Mouse (Mus musculus) bone marrow, adult 2 months (tissue): ENCODE data around the gene Adam22. TPM values are rescaled to one million over a fixed set of nuclear protein-coding genes. Genes with fewer than 3 reads are reported as not detected.
A peak's percentile ranks its signal among the peaks of the same experiment; 100 is the strongest.

Source experiments
- H3K27ac ChIP-seq: fragments of 200-500 bp; 2 replicates; pipeline ENCODE4 v1.5.1; 2012; ENCODE audit warnings: low read depth, mild to moderate bottlenecking, control low read depth, inconsistent platforms, low read length; ENCODE audit not compliant: control insufficient read depth, poor library complexity, insufficient read depth
- H3K4me1 ChIP-seq: fragments of 200-500 bp; 2 replicates; pipeline ENCODE4 v1.6.1; 2011; ENCODE audit warnings: low read length; ENCODE audit not compliant: control insufficient read depth, insufficient read depth
- H3K4me3 ChIP-seq: fragments of 200-500 bp; replicated peaks from 2 replicates; pipeline ENCODE3; 2011; ENCODE audit warnings: mild to moderate bottlenecking, low read depth, low read length, control low read depth; ENCODE audit not compliant: control insufficient read depth
- CTCF ChIP-seq: fragments of 200-500 bp; IDR thresholded peaks from 2 replicates; pipeline ENCODE4 v1.5.1; 2011; ENCODE audit warnings: low read length, control low read depth; ENCODE audit not compliant: control insufficient read depth, insufficient read depth
- POLR2A ChIP-seq: fragments of 200-500 bp; IDR thresholded peaks from 2 replicates; pipeline ENCODE4 v1.6.1; 2011; ENCODE audit warnings: low read depth, mild to moderate bottlenecking, control low read depth, low read length, borderline replicate concordance; ENCODE audit not compliant: control insufficient read depth
- WGBS: fragments of 180-500 bp; shearing (Covaris S2); methylation state at CpG from one replicate; pipeline ENCODE4 v1.1.7; 2018; 5-methylcytosine and 5-hydroxymethylcytosine counted together
- polyA plus RNA-seq: library from polyadenylated mRNA; stranded (reverse); fragments of >200 nt; gene quantifications from 2 replicates; pipeline ENCODE4 v1.2.4, GENCODE M21; 2011; ENCODE audit warnings: low replicate concordance; ENCODE audit not compliant: missing spikeins, insufficient read depth, insufficient read length

The Adam22 gene
- polyA plus RNA-seq, 1 experiment = 0.97 TPM

GRCm38 (mm10) chr5:8073901-8074561, 293.9 kb downstream of the Adam22 start:
- Histone ChIP-seq H3K4me1 (no peaks in the 10 kb centered on the region), H3K27ac (no peak overlapping the region), H3K4me3 (no peak overlapping the region)
- 92% methylated on average over 9 of the region's 9 CpGs for WGBS
- no peak for TF ChIP-seq POLR2A
- no peak for TF ChIP-seq CTCF

DNA sequence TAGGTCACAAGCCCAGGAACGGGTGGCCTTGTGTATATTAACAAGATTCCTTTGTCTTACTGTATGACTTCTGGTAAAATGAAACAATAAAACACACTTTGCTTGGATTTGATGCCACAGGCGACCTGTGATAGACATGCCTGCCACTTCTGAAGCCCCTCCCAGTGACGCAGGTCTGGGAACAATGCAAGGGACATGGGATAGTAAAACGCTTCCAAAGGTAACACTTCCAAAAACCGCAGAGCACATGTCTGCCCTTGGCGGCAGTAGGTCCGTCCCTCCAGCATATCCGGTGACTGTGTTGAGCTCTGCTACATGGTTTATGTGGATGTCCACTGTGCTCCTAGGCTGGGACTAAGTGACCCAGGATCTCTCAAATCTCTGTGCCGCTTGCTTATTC, 294.6 kb downstream of the Adam22 start:
- no peak for TF ChIP-seq POLR2A
- no peak for TF ChIP-seq CTCF
- no peak overlapping the region for H3K27ac ChIP-seq
- no peaks in the 10 kb centered on the region for H3K4me1 ChIP-seq
- WGBS = 93% methylated on average over 9 of the region's 9 CpGs
- H3K4me3 ChIP-seq = no peak overlapping the region

- H3K4me1 ChIP-seq = peaks cover 3% of the 10 kb centered on the region; the same call in 1 of the 2 replicates
- no peak overlapping the region for H3K27ac ChIP-seq
- 62% methylated on average over 6 of the region's 6 CpGs for WGBS
- no peak for TF ChIP-seq POLR2A
- TF ChIP-seq CTCF = no peak
- no peak overlapping the region for H3K4me3 ChIP-seq
Observed at GRCm38 (mm10) chr5:8063207-8063606, 304.8 kb downstream of the Adam22 start.

DNA sequence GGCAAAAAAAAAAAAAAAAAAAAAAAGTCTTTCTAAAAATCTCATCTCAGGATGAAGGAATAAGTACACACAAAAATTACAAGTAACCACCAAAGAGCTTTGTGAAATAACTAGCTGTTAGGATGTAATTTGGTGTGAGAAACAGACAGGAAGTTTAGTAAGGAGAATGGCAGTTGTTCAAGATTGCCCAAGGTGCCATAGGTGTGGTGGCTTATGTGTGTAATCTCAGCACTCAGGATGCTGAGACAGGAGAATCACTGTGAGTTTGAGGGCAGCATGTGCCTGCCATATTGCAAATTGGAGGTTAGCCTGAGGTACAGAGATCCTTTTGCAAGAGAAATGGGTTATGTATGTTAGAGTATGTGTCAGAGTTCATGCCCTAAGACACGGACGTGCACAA, 305.5 kb downstream of the Adam22 start:
- TF ChIP-seq CTCF = no peak
- TF ChIP-seq POLR2A = no peak
- H3K27ac ChIP-seq = no peak overlapping the region
- no peak overlapping the region for H3K4me3 ChIP-seq
- H3K4me1 ChIP-seq = peaks cover 3% of the 10 kb centered on the region
- 87% methylated on average over 2 of the region's 2 CpGs for WGBS

DNA sequence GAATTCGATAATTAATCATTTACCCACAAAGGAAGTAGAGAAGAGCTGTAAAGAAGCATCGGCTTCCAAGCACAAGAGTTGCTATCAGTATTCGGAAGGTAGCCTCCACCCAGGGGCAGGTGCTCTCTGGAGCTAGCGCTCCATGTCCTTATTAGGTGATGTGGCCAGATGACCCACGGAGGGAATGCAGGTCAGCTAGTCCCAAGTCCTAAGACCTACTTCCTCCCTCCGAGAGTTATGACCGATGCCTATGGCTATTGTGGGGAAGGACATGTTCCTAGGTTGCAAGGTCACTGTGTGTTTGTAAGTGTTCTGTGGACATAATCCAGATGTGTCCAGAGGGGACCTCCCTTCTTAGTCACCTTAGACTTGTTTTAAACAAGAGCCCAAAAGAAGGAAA, 309.9 kb downstream of the Adam22 start:
- TF ChIP-seq CTCF = no peak
- no peak for TF ChIP-seq POLR2A
- no peak overlapping the region for H3K27ac ChIP-seq
- H3K4me1 ChIP-seq = peaks cover 3% of the 10 kb centered on the region
- WGBS = 74% methylated on average over 7 of the region's 7 CpGs
- H3K4me3 ChIP-seq = peak overlapping the region; percentile 7

- 11% methylated on average over 5 of the region's 5 CpGs for WGBS
- TF ChIP-seq POLR2A (no peak), CTCF (no peak)
- H3K4me3 ChIP-seq = peak overlapping the region; percentile 93
- peak overlapping the region; percentile 99 for H3K27ac ChIP-seq
- no peaks in the 10 kb centered on the region; the same call in none of the 2 replicates for H3K4me1 ChIP-seq
Observed at GRCm38 (mm10) chr5:8057018-8057323, 311.0 kb downstream of the Adam22 start.

DNA sequence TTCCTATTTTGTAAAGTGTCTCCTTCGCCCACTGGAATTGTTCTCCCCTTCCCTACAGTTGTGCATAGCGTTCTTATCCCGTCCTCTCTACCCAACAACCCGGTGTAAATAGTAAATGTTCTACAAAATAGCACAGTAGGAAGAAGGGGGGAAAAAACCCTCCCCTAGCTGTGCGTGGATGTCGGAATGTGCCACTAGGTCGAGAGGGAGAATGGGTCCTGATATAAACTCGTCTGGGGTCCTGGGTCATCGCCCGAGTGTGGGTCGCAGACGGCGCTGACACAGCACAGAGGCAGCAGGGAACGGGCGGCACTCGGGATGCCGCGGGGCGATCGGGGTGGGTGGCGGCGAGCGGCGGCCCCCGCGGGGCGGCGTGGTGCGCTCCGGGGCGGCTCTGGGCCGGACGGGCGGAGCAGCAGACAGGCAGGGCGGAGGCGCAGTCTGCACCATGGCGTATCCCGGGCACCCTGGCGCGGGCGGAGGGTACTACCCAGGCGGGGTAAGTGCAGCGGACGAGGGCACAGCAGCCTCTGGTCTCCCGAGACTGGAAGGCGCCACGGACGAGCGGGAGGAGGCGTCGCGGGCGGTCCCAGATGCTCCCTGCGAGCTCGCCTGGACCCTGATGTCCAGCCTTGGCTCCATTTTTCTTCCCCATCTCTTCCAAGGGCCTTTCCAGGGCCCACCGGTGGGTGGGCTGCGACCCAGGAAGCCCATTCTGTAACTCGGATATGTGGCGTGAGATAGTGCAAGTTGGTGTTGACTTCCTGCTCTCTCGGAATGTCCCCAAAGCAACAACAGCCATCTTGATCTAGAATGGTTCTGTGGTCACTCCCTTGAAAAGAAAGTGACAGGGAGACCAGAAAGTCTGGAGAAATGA, 311.6 kb downstream of the Adam22 start:
- Histone ChIP-seq H3K4me3 (peak overlapping the region; percentile 93), H3K4me1 (no peaks in the 10 kb centered on the region; the same call in none of the 2 replicates), H3K27ac (peak overlapping the region; percentile 99)
- under 1% methylated on average over 60 of the region's 60 CpGs for WGBS
- no peak for TF ChIP-seq CTCF
- TF ChIP-seq POLR2A = peak; percentile 97

DNA sequence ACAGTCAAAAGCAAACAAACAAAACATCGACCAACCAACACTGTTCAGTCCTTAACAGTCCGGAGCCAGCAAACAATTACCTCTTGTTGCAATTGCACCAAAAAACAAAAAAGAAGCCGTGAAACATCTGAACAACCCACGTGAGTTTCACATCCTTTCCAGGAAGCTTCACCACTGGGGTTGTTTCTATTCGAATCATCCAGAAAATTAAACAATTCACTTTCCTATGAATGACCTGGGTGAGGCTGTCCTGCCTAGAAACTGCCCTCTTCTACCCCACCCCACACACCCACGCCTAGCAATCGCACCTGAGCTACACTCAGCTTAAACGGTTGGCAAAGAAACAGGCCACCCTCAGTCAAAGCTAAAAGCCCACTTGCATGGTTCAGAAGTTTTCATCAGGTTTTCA, 312.2 kb downstream of the Adam22 start:
- H3K4me1 ChIP-seq = no peaks in the 10 kb centered on the region; the same call in none of the 2 replicates
- 6% methylated on average over 8 of the region's 8 CpGs for WGBS
- H3K4me3 ChIP-seq = peak overlapping the region; percentile 93
- peak overlapping the region; percentile 99 for H3K27ac ChIP-seq
- TF ChIP-seq CTCF = no peak
- TF ChIP-seq POLR2A = no peak
